Mouse (Mus musculus) right cerebral cortex, postnatal 14 days (tissue): ENCODE measurements around the gene Gm42417.

ENCODE experiments used
- DNase-seq: peaks from one replicate; pipeline ENCODE4 v3.0.0; 2022

Gm42417 gene

DNA sequence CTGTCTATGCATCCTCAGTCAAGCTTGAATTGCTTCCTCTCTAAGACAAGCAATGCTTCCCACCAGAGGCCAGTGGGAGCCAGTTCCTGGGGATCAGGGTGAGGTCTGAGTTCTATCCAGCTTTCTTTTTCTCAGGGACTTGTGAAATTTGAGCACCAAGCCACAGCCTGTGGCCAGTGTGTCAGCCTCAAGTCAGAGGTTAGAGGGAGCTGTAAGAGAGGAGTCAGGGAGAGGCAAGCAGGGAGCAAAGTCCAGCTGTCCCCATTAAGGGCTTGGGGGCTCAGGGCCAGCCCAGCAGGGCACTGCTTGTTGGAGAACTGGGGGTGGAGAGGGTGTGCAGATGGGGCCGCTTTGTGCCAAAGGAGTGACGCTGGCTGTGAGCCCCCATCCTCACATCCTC, 24.0 kb upstream of the Gm42417 start:
- no peak for DNase-seq

DNA sequence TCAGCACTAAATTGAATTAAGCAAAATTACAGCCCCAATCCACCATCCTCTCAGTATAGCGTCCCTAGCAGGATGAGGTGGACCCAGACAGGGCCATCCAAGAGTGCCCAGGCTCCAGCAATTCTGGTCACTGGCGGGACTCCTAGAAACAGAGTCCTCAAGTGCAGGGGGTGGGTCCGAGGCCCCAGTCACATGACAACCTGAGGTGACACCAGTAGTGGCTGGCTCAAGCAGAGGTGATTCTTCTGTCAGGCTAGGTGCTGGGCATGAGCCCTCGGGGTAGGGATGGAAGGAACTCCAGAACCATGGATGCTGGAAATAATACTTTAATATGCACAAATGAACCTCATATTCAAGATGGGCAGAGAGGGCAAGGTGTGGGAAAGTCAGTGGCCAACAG, 23.2 kb upstream of the Gm42417 start:
- no peak for DNase-seq

DNA sequence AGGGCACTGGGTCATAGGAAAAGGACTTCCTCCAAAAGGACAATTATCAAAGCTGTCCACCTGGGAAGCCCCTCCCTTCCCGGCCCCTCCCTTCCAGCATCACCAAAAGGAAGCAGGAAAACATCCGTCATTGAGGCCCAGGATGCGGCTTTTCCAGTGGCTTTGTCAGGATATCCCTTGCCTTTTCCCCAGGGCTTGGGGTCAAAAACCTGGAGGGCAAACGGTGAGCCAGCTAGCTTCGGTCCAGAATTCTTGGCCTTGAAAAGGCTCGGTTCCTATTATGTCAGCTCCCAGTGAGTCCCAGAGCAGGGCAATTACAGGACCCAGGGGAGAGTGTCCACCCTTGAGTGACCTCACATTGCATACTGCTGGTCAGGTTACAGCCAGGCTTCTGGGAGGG, 21.7 kb upstream of the Gm42417 start:
- no peak for DNase-seq

DNA sequence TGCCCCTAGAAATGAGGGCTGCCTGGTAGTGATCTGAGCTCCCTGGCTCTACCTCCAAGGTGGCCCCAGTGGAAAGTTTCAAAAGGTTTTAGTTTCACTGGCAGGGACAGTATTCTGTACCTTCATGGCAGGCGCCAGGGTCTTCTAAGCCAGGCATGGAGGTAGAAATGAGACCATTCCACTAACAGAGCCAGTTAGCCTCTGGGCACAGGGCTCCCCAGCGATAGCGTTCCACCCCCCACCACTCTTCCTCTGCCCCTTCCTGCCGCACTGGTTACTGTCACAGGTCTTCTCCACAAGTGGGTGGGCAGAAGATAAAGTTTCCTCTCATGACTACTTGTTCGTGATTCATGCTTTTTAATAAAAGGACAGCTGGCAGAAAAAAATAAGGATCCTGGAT, 20.7 kb upstream of the Gm42417 start:
- DNase-seq: no peak

DNA sequence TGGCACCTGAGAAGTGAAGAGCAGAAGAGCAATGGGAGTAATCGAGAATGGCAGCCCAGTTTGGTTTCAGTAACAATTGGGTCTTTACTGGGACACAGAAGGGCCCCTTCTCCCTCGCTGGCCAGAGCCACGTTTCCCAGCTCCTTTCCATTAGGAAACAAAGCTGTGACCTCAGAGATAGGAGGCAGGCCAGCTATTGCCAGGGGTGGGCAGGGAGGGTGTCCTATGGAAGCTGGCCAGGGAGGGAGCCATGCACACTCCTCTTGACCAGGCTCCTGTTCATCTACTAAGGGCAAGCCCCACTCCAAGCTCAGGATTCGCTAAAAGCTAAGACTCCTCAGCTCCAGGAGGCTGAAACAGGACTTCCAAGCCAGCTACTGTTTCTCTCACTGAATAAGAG, 20.0 kb upstream of the Gm42417 start:
- no peak for DNase-seq

DNA sequence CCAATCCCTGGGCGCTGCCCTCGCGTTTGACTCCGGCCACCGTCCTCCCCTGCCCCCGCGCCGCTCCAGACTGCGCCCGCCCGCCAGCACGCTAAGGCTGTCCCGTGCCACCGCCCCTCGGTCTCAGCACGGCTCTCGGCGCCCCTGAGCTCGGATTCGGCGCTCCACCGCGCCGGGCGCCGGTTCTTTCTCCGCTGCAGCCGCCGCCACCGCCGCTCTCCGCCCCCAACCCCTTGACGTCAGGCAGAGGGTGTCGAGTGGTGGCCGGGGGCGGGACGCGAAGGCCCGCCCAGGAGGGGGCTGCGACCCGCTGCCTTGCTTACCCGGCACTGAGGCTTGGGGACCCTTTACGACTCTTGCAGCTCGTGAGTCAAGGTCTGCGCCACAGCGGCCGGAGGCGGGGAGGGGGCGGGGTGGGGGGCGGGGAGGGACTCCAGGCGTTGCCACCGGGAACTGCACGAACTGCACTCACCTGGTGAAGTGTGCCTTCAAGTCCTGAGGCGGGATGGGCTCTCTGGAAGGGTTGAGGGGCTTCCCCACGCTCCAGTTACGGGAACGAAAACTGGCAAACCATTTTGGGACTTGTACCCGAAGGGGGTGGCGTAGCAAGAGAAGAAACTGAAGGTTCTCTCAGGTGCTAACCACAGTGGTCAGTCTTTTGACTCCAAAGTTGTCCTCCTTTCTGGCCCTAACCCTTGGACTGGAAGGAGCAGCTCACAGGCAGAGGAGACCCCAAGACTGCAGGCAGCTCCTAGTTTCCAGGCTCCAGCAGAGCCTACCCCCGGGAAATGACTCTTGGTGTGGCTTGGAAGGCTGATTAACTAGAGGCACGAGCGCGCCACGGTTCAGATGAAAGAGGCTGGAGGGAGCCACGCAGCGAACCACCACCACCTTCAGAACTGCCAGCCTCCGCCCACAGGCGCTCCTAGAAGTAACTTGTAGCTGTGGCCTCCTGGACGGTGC, 19.1 kb upstream of the Gm42417 start, which contains the start of gene Sema4c:
Gene Sema4c (minus strand): TSS at position 319 of the 963 bp plus-strand sequence.
- peak; percentile 76 for DNase-seq

DNA sequence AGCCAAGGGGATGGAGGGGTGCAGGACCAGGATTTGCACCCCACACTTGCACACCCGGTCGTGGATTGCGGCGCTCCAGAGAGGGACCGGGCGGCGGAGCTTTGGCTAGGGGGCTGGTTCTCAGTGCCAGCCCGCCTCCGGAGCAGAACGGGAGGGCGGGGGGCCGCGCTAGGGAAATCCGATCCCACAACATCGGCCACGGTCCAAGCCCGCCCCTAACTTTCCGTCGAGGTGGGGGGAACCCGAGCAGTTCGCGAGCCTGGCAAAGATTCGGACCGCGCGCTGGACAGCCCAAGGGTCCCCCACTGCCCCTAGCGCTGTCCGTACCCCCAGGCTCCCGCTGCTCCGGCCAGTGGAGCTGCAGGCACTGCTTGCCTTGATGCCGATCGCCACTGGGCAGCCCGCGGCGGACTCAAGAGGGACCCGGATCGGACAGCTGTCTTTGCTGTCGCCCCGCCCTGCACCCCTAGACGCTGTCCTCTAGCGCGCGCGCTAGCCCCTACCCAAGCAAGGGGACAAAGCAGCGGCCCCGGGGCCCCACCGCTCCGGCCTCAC, 18.3 kb upstream of the Gm42417 start:
- peak; percentile 74 for DNase-seq

DNA sequence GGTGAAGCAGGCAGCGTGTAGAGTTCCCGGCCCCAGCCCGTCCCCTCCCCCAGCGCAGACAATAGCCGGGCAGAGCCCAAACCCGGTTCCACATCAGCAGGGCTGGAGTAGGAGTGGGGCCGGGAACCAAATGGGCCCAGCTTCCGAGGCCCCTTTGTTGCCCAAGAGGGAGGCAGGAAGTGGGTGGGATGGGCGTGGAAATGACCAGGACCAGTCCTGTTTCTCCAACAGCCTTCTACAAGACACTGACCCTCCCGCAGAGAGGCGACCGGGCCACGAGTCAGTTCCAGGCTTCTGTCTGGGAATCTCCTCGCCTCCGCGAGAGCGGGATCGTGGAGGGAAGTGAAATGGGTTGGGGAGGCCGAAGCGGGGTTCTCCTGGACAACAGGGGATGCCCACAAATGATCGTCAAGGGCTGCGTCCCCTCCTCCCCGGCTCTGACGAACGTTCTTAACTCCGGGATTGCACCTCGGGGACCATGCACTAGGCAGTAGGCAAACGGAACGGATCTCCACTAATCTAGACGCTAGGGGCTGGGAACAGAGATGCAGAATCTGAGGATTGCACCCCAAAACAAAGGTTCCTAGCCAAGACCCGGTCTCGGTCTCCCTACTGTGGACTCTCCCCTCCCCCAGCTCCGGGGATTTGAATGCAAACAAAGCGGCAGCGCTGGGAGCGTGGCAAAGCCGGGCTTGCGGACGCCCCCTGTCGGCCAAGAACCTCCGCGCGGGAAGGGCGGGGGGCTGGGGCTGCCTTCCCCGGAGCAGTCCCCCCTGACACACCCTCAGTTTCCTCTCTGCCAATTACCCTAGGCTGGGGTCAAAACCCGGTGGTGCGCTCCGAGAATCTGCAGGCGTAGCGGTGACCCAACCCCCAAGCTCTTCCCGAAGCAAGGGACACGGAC, 17.6 kb upstream of the Gm42417 start:
- peak; percentile 97 for DNase-seq

DNA sequence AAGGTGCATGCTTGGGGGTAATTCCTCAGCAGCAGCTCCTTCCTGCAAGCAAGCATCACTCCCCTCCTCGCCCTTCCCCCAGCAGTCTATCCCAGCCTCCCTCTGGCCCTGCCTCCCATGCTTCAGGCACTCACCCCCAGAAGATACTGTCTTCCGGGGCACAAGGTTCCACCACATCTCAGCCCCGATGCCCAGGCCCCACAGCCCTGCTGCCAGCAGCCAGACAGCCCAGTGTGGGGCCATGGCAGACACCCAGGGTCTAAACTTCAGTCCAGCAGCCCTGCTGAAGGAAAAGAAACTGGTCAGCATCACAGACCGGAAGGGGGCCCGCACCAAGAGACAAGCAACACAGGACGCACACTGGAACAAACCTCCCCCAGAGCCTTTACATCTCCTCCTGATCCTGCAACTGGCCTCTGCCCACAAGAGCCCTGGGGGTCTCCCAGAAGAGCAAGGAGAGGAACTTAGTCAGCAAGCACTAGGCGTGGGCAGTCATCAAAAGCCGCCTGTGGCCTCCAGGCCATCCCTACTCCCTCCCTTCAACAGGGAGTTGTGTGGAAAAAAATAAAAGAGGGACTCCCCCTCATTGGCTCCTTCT, 16.7 kb upstream of the Gm42417 start:
- DNase-seq: no peak

DNA sequence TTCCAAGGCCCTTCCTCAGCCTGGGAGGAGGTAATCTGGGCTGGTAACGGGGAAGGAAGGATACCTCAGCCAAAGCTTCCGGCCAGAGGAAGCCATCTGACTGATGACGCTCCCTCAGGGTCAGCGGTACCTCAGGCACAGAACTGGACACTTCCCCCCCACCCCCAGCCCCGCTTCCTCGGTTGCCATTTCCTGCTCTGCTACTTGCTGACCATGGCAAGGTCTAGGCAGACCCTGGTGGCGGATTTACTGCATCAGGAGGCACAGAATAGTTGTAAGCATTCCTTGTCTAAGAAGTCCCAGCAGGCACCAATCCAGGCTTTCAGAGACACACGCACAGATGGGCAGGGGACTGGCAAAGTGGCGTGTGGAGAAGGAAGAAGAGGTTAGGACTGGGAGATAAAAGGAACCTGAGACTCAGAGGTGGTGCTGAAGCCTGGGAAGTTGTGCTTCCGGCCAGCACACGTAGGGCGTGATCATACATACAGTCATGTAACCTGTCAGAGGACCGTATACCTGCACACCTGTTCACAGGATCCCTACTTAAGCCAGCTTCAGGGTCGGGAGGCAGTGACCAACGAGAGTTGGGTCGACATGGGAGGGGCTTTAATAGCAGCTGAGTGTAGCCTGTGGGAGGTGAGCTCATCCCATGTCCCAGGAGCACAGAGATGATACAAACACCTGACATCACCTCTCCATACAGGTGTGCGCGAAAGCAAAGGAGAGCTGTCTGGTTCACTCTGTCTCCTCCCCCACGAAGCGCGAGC, 15.6 kb upstream of the Gm42417 start:
- no peak for DNase-seq

DNA sequence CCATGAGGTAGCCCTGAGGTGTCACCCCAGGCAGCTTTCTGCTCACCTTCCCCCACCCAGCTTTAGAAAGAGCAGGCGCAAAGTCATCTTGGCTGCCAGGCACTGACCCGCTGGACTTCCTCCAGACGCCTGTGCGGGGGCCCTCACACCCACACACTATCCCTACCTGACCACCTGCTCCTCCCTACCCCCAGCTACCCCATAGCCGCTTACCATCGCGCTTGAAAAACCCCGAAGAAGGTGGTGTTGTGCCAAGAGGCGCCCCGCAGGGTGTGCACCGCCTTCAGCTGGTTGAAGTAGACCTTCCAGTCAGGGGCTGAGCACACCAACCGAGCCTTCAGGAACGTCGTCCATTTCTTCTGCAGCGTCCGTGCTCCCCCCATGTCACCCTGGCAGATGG, 13.3 kb upstream of the Gm42417 start:
- no peak for DNase-seq

DNA sequence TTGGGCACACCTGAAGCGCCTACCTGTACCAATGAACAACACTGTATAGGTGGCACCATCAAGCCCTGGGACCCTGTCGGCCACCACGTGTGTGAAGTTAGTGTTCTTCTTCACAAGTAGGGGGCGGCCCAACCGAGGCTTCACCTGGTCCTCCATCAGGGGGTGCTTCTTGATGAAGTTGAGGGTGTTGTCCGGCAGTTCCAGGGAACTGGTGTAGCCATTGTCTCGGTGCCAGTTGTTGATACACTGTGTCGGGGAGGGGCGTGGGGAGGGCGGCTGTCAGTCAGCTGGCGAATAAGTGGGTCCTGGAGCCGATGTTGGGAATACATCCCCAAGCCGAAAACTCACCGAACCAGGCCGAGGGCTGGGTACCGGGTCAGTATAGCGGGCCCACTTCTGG, 12.7 kb upstream of the Gm42417 start:
- no peak for DNase-seq

DNA sequence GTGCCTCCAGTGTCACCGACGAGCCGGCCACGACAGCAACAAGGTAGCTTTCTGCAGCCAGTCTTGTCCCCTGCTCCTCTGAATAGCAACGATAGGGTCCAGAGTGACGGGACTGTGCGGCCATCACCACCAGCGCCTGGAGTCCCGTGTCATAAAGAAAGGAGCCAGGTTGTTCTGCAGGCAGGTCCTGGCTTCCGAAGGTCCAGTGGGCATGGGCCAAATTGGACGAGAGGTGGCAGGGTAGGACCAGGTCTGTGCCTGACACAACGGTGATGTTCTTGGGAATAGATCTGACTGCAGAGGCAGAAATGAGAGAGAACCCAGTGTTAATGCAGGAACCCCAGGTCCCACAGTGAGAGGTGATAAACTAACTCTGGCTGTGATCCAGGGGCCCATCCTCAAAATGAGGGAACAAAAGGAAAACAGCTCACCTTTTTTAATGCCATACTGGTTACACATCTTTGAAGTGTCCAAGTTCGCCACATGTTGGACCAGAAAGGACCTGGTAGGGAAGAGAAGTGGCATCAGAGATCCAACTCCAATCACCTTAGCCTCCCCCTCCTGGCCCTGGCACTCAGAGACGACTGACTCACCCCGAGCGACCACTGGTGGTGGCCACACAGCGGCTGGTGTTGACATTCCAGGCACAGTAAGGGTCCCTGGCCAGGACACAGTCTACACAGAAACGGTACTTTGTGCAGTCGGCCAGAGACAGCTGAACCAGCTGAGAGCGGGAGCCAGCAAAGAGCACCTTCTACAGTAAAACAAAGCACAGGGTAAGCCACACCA, 11.0 kb upstream of the Gm42417 start:
- no peak for DNase-seq

DNA sequence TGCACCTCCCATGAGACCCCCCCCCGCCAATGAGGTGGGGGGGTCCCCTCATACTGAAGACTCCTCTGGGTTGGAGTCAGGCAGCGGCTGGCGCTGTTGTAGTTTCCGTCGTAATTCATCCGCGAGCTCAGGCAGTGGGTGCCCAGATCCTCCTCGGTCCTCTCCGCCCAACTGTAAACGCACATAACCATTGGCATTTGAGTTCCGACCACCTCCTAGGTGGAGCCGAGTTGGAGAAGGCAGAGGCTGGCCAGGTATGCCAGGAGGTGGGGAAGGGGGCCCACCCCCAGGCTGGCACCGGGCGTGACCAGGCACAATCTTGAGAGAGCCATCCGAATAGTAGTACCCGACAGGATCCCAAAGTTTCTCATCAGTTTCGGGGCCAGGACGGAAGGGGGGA, 10.3 kb upstream of the Gm42417 start:
- DNase-seq: no peak

DNA sequence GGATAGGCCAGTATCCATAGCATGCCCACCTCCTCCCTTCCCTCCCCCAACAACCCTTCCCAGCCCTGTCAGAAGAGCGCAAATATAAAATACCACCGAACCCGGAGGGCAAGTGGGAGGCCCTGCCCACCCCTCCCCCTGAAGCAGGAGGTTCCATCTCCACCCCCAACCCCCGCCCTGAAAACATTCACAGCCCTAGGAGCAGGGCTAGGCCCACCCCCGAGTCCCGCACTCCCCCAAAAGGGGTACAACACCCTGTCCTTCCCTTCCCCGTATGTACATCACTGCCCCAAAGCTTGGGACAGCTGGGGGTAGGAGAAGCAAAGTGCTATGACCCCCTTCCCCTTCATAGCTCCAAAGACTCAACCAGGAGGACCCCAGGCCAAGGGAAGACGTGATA, 9.5 kb upstream of the Gm42417 start:
- no peak for DNase-seq

DNA sequence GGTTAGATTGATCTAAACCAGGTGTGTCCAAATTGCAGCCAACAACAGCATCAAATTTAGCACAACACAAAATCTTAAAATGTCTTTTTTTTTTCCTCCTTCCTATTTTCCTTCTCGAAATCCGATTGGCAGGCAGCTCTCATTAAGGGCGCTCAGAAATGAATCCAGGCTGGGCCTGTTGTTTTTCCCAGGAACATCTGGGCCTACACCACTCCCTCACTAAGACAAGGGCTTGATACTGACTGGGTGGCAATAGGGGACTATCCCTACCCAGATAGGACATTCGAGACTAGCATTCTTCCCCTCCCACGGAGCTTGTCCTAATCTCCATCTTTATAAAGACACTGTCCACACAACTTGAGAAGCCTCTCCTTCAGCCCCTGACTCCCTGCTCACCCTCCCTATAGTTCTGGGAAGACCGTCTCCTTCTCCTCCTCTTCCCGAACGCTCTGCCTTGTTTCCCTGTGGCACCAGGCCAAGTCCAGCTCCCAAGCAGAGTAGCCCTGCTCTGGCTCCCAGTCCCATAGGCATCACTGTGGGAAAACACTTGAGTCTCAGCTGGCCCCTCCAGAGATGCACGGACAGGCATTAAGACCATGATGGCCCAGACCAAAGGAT, 8.9 kb upstream of the Gm42417 start:
- peak; percentile 56 for DNase-seq

DNA sequence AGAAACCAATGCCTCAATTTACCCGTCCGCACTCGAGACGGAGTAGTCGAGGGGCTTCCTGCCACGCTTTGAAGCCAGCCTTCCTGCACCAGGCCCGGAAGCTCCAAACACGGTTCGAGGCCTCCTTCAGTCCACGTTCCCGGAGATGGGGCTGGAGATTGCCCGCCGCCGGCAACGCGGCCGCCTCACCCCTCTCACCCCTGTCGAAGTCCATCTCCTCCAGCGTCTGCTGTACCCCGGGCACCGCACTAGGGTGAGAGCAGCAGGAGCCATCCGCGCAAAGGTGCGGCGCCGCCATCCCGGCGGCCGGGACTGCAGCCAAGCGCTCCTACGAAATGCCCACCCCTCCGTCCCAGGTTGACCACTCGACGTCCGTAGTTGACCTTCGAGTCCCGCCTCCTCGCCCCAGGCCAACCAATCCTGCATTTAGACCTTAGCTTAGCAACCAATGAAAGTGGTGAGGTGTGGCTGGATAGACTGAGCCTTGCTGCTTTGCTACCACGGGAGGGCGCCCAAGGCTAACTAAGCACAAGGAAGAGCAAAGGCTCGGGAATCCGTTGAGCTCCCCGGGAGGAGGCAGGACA, 7.8 kb upstream of the Gm42417 start, which contains the start of gene Ankrd39:
Gene Ankrd39 (minus strand): TSS at position 558 of the 584 bp plus-strand sequence.
- peak; percentile 96 for DNase-seq

DNA sequence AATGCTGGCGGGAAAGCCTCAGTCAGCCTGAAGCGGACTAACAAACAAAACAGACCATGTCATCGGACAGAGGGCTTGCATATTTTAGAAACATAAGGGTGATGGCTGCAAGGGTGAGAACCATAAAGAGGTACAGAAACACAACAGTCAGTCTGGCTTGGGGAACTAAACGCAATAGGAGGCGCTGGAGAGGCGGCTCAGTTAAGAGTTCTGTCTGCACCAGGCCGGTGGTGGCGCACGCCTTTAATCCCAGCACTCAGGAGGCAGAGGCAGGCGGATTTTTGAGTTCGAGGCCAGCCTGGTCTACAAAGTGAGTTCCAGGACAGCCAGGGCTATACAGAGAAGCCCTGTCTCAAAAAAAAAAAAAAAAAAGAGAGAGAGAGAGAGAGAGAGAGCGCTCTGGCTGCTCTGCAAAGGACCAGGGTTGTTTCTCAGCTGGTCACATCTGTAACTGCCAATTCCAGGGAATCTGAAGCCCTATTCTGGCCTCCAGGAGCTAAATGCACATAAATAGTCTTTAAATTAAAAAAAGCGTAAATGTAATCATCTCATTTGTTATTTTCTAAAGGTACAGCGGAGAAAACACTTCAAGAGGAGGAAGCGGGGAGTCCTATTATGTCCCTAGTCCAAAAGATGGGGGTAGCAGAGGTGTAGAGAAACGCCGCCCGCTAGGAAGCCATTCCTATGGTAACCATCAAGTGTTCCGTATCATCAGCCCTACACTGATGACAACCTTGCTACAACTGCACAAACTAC, 6.8 kb upstream of the Gm42417 start:
- DNase-seq: no peak

DNA sequence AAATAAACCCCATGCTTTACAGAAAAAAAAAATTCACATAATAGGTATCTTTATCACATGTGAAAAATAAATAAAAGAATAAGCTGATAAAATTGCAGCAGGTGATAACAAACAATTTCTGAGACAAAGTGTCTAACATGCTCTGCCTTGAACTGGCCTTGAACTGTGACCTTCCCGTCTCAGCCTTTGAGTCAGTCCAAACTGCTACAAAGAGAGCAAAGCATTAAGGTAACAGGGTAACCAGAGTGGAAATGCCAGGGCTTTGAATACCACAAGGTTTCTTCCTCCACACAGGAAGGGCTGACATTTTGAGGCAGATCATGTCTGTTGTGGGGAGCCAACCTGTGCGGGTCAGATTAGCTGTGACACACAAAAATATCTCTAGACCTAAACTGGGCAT, 6.2 kb upstream of the Gm42417 start:
- no peak for DNase-seq

DNA sequence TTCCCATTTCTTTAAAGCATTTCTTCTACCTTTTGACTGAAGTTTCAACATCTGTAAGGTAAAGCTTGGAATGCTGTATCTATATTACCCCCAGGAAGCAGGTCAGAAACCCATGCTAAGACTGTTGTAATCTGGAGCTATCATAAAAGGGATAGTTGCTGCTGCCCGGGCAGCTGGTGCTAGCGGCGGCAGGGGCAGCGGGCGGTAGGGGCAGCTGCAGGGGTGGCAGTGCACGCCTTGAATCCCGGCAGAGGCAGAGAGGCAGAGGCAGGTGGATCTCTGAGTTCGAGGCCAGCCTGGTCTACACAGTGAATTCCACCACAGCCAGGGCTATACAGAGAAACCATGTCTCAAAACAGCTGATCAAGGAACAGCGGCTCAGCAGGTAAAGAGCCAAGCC, 3.7 kb upstream of the Gm42417 start:
- no peak for DNase-seq
